Comparison of ENCODE assay signal across 11 mouse cellular contexts in genomic region chr2:131538341-131538740, GRCm38 (mm10). TPM values are rescaled to one million over a fixed set of nuclear protein-coding genes. Genes with fewer than 3 reads are reported as not detected.
DNase-seq lines count a peak whose midpoint lies in the region; ATAC-seq and TF ChIP-seq lines count a peak whose summit lies in the region.
"Had no signal": no experiment of that assay in that cellular context is flagged by ENCODE, and none has a peak within 500 bp of the region (broad histone marks: within the 10 kb centered on the region; RNA-seq: fewer than 3 reads in every experiment).

No protein-coding gene starts in this region.

- no peak for TF ChIP-seq CTCF in layer of hippocampus, adult 2 months (conservative IDR thresholded peaks at IDR 0.05)

- peaks cover 6 to 8% of the 10 kb centered on the region in 2 experiments; a peak in 3 of 4 replicates for H3K4me1 ChIP-seq in heart, embryonic 14.5 days (ENCODE audit: control insufficient read depth in 2 of 2, insufficient read depth in 2 of 2, low read length in 2 of 2)

- H3K4me2 ChIP-seq in heart, embryonic 14.5 days (ENCODE audit: low read length): no peak overlapping the region

- no peaks in the 10 kb centered on the region for H3K36me3 ChIP-seq in heart, embryonic 14.5 days (ENCODE audit: control insufficient read depth, insufficient read depth, low read length)
- H3K36me3 ChIP-seq: limb, embryonic 10.5 days had no signal

- WGBS in heart, embryonic 14.5 days: 21% methylated on average over 7 of the region's 7 CpGs

- H3K27me3 ChIP-seq in heart, embryonic 14.5 days (ENCODE audit: control insufficient read depth, insufficient read depth, low read length): no peaks in the 10 kb centered on the region

- peak overlapping the region; percentile 58 to 67 for H3K27ac ChIP-seq in heart, embryonic 14.5 days (replicated peaks in 1 of 2; ENCODE audit: control insufficient read depth in 1 of 2, insufficient read depth in 1 of 2, low read depth in 2 of 2, low read length in 2 of 2)
- no peak overlapping the region for H3K27ac ChIP-seq in layer of hippocampus, adult 2 months
- H3K27ac ChIP-seq: limb, embryonic 10.5 days had no signal

- no peak overlapping the region for H3K4me3 ChIP-seq in heart, embryonic 14.5 days (ENCODE audit: control insufficient read depth in 1 of 2, insufficient read depth in 1 of 2, low read depth in 1 of 2, low read length in 2 of 2)
- H3K4me3 ChIP-seq in layer of hippocampus, adult 2 months: no peak overlapping the region
- H3K4me3 ChIP-seq: limb, embryonic 10.5 days; megakaryocyte, embryonic 14.5 days had no signal

- DNase-seq in kidney, postnatal 10 days: peak; percentile 62
- DNase-seq in kidney, adult 11 months: no peak
- DNase-seq in adrenal gland, postnatal 10 days: peak; percentile 86
- DNase-seq in lung, postnatal 14 days: peak; percentile 48
- no peak for DNase-seq in layer of hippocampus, adult 2 months (ENCODE audit: low spot score in 2 of 2)
- DNase-seq in urinary bladder, postnatal 10 days (ENCODE audit: low spot score): no peak
- DNase-seq: embryo, embryonic 11 days had no signal

- peak; percentile 69 for ATAC-seq in heart, embryonic 14.5 days (ENCODE audit: insufficient number of reproducible peaks, insufficient read depth, low FRiP score, low read depth)
- ATAC-seq: inflammation-experienced regulatory T-cells, adult 6 months had no signal

- no peaks in the 10 kb centered on the region for H3K9me3 ChIP-seq in heart, embryonic 14.5 days (ENCODE audit: control insufficient read depth, low read length)
- H3K9me3 ChIP-seq: limb, embryonic 10.5 days; megakaryocyte, embryonic 14.5 days had no signal

- H3K9ac ChIP-seq in heart, embryonic 14.5 days (ENCODE audit: low read length): no peak overlapping the region

RNA-seq across cellular contexts. Expression of gene Adra1d, which starts 23.7 kb away (rescaled TPM):
- total RNA-seq in adrenal gland, postnatal 10 days (2021): 10 to 100 TPM; 12.0 to 17.7 TPM
- 1.1 TPM in 2 replicates for polyA plus RNA-seq in heart, embryonic 14.5 days (2014; fragmentation: Nextera tagmentation; extraction: Ambion mirVana)
- total RNA-seq in layer of hippocampus, adult 2 months (2021): 10 to 100 TPM; 89.5 to 98.6 TPM
- polyA plus RNA-seq: inflammation-experienced regulatory T-cells, adult 6 months; limb, embryonic 10.5 days had no signal

RNA-seq across cellular contexts. Expression of gene Smox, which starts 47.0 kb away (rescaled TPM):
- 10 to 100 TPM; 20.1 to 21.0 TPM for total RNA-seq in adrenal gland, postnatal 10 days (2021)
- 17.7 and 19.4 TPM in 2 replicates for polyA plus RNA-seq in heart, embryonic 14.5 days (2014; fragmentation: Nextera tagmentation; extraction: Ambion mirVana)
- 10 to 100 TPM; 84.5 to 85.8 TPM for total RNA-seq in layer of hippocampus, adult 2 months (2021)

Comparison
In these comparisons a context has a peak if more than half of its experiments do, and no peak if none do; other contexts are left out.
1. DNase-seq: peak in kidney, postnatal 10 days (single experiment), adrenal gland, postnatal 10 days (single experiment) and lung, postnatal 14 days (single experiment); none in kidney, adult 11 months (single experiment), layer of hippocampus, adult 2 months (0 of 2) and urinary bladder, postnatal 10 days (single experiment).
2. RNA of gene Adra1d, which starts 23.7 kb away (total RNA-seq): 89.5 to 98.6 TPM in layer of hippocampus, adult 2 months; 12.0 to 17.7 TPM in adrenal gland, postnatal 10 days; every median in the first group is over 4 times any median in the second.